Mouse (Mus musculus) liver, embryonic 13.5 days (tissue): ENCODE data around the gene Catsper2. TPM values are rescaled to one million over a fixed set of nuclear protein-coding genes. Genes with fewer than 3 reads are reported as not detected.

ENCODE experiments used
- ATAC-seq: fragments of 200-750 bp; cut with Nextera tagmentation; 2 replicates; pipeline ENCODE4 v1.8.0; 2017; ENCODE audit warnings: low read depth, mild to moderate bottlenecking, moderate number of reproducible peaks, moderate library complexity
- DNase-seq: peaks from one replicate; pipeline ENCODE4 v3.0.0; 2022
- H3K27ac ChIP-seq: fragments of 300-500 bp; sonication (generic); 2 replicates; pipeline ENCODE4 v1.5.1; 2015; ENCODE audit warnings: moderate library complexity, mild to moderate bottlenecking, inconsistent platforms
- H3K27me3 ChIP-seq: fragments of 300-500 bp; sonication (generic); 2 replicates; pipeline ENCODE4 v1.6.1; 2015; ENCODE audit warnings: mild to moderate bottlenecking, inconsistent platforms
- H3K36me3 ChIP-seq: fragments of 300-500 bp; sonication (generic); 2 replicates; pipeline ENCODE4 v1.6.1; 2015; ENCODE audit warnings: mild to moderate bottlenecking, inconsistent platforms
- H3K4me1 ChIP-seq: fragments of 300-500 bp; sonication (generic); replicated peaks from 2 replicates; pipeline ENCODE4 v1.6.1; 2015; ENCODE audit warnings: inconsistent platforms
- H3K4me2 ChIP-seq: fragments of 300-500 bp; sonication (generic); 2 replicates; pipeline ENCODE4 v1.6.1; 2015; ENCODE audit warnings: inconsistent platforms, mild to moderate bottlenecking, moderate library complexity
- H3K4me3 ChIP-seq: fragments of 300-500 bp; sonication (generic); replicated peaks from 2 replicates; pipeline ENCODE4 v1.5.1; 2015; ENCODE audit warnings: mild to moderate bottlenecking, inconsistent platforms
- H3K9ac ChIP-seq: fragments of 300-500 bp; sonication (generic); 2 replicates; pipeline ENCODE4 v1.6.1; 2015; ENCODE audit warnings: mild to moderate bottlenecking, inconsistent platforms
- H3K9me3 ChIP-seq: fragments of 300-500 bp; sonication (generic); replicated peaks from 2 replicates; pipeline ENCODE4 v1.6.1; 2016; ENCODE audit warnings: inconsistent platforms
- WGBS: fragments of 180-500 bp; shearing (Covaris S2); methylation state at CpG from one replicate; pipeline ENCODE4 v1.1.7; 2015; ENCODE audit not compliant: insufficient replicate concordance; 5-methylcytosine and 5-hydroxymethylcytosine counted together
- microRNA-seq: library from miRNA; unstranded; fragments of <30 nt; microRNA quantifications from one replicate; pipeline ENCODE4, GENCODE M21; 2016
- polyA plus RNA-seq: library from polyadenylated mRNA; unstranded; fragments of >200 nt; fragmentation: Nextera tagmentation; extraction: Ambion mirVana; gene quantifications from 2 replicates; pipeline ENCODE4 v1.2.1, GENCODE M21; 2015

Catsper2 gene
- polyA plus RNA-seq, 1 experiment from 2014 or later: 0.76 TPM

GRCm38 (mm10) chr2:121354378-121354777 is 59.2 kb downstream of the Catsper2 start:
- peak overlapping the region; percentile 80 for H3K4me3 ChIP-seq
- DNase-seq: no peak
- 4% methylated on average over 6 of the region's 6 CpGs for WGBS
- peak; percentile 22 for ATAC-seq
- no peaks in the 10 kb centered on the region for H3K36me3 ChIP-seq
- peak overlapping the region; percentile 87 for H3K9ac ChIP-seq
- H3K27me3 ChIP-seq: peaks cover 44% of the 10 kb centered on the region
- peak overlapping the region; percentile 97 for H3K4me2 ChIP-seq
- H3K4me1 ChIP-seq: peaks cover 16% of the 10 kb centered on the region
- H3K27ac ChIP-seq: 0 out of 2 replicates have a peak overlapping the region, but pooled peaks have one; percentile 31
- H3K9me3 ChIP-seq: no peaks in the 10 kb centered on the region

GRCm38 (mm10) chr2:121353156-121353555 is 60.4 kb downstream of the Catsper2 start:
- DNase-seq (no peak), ATAC-seq (no peak)
- no peaks in the 10 kb centered on the region for H3K36me3 ChIP-seq
- H3K27me3 ChIP-seq: peaks cover 32% of the 10 kb centered on the region
- H3K4me3 ChIP-seq: no peak overlapping the region
- no peak overlapping the region for H3K27ac ChIP-seq
- WGBS: 56% methylated on average over 8 of the region's 8 CpGs
- no peaks in the 10 kb centered on the region for H3K9me3 ChIP-seq
- peaks cover 10% of the 10 kb centered on the region for H3K4me1 ChIP-seq
- H3K4me2 ChIP-seq: no peak overlapping the region
- H3K9ac ChIP-seq: no peak overlapping the region

Small RNA genes within 50 kb of the gene (microRNA-seq; reads per million reads assigned to microRNA genes)
- gene Gm22953: not detected

Other genes starting within 250 kb of the Catsper2 start
- gene Tubgcp4, start 243.1 kb downstream of the Catsper2 start, polyA plus RNA-seq: 23.0 and 27.9 TPM in 2 replicates
- 3.3 and 4.0 TPM in 2 replicates for gene Zscan29, start 242.7 kb downstream of the Catsper2 start, polyA plus RNA-seq
- 15.5 and 18.7 TPM in 2 replicates for gene Trp53bp1, start 142.4 kb downstream of the Catsper2 start, polyA plus RNA-seq
- gene Map1a, start 124.2 kb downstream of the Catsper2 start, polyA plus RNA-seq: 0.14 and 0.20 TPM in 2 replicates
- gene Ppip5k1, start 58.4 kb downstream of the Catsper2 start, polyA plus RNA-seq: 6.1 and 7.9 TPM in 2 replicates
- 0.20 and 0.36 TPM in 2 replicates for gene Ckmt1, start 56.1 kb downstream of the Catsper2 start, polyA plus RNA-seq
- not detected in 2 replicates for gene Strc, start 26.6 kb downstream of the Catsper2 start, polyA plus RNA-seq
- gene Pdia3, start within 50 bp of the Catsper2 start, polyA plus RNA-seq: 291 and 374 TPM in 2 replicates
- gene Ell3, start 30.5 kb upstream of the Catsper2 start, polyA plus RNA-seq: 1.6 and 2.0 TPM in 2 replicates
- gene Serf2, start 35.4 kb upstream of the Catsper2 start, polyA plus RNA-seq: 269 and 300 TPM in 2 replicates
- gene Hypk, start 39.5 kb upstream of the Catsper2 start, polyA plus RNA-seq: 111 and 119 TPM in 2 replicates
- 0.07 and 0.08 TPM in 2 replicates for gene Serinc4, start 43.0 kb upstream of the Catsper2 start, polyA plus RNA-seq
- gene Mfap1b, start 60.3 kb upstream of the Catsper2 start, polyA plus RNA-seq: 22.7 and 29.0 TPM in 2 replicates
- 14.0 and 16.0 TPM in 2 replicates for gene Mfap1a, start 92.9 kb upstream of the Catsper2 start, polyA plus RNA-seq
- 9.3 and 12.5 TPM in 2 replicates for gene Wdr76, start 92.9 kb upstream of the Catsper2 start, polyA plus RNA-seq